Mouse (Mus musculus) intestine, postnatal 0 days (tissue): ENCODE results near the gene Krtap28-13. TPM values are rescaled to one million over a fixed set of nuclear protein-coding genes. Genes with fewer than 3 reads are reported as not detected.

Experiments
- ATAC-seq: fragments of 200-750 bp; cut with Nextera tagmentation; 2 replicates; pipeline ENCODE4 v1.8.0; 2017; ENCODE audit warnings: mild to moderate bottlenecking, moderate TSS enrichment, moderate library complexity
- H3K27ac ChIP-seq: fragments of 300-500 bp; sonication (generic); 2 replicates; pipeline ENCODE4 v1.5.1; 2014; ENCODE audit warnings: mild to moderate bottlenecking, low read depth, low read length, moderate library complexity
- H3K27me3 ChIP-seq: fragments of 300-500 bp; sonication (generic); replicated peaks from 2 replicates; pipeline ENCODE4 v1.6.1; 2014; ENCODE audit warnings: low read length, mixed read lengths; ENCODE audit not compliant: control insufficient read depth, insufficient read depth
- H3K36me3 ChIP-seq: fragments of 300-500 bp; sonication (generic); 2 replicates; pipeline ENCODE4 v1.6.1; 2014; ENCODE audit warnings: mild to moderate bottlenecking, moderate library complexity; ENCODE audit not compliant: control insufficient read depth, insufficient read depth
- H3K4me1 ChIP-seq: fragments of 300-500 bp; sonication (generic); replicated peaks from 2 replicates; pipeline ENCODE4 v1.6.1; 2014; ENCODE audit warnings: antibody characterized with exemption, low read length, mixed read lengths; ENCODE audit not compliant: control insufficient read depth, insufficient read depth
- H3K4me2 ChIP-seq: fragments of 300-500 bp; sonication (generic); replicated peaks from 2 replicates; pipeline ENCODE4 v1.6.1; 2014; ENCODE audit warnings: low read depth, mild to moderate bottlenecking, moderate library complexity
- H3K4me3 ChIP-seq: fragments of 300-500 bp; sonication (generic); 2 replicates; pipeline ENCODE4 v1.5.1; 2014; ENCODE audit warnings: low read depth, low read length
- H3K9ac ChIP-seq: fragments of 300-500 bp; sonication (generic); 2 replicates; pipeline ENCODE4 v1.6.1; 2014; ENCODE audit warnings: mild to moderate bottlenecking, low read depth, low read length
- H3K9me3 ChIP-seq: fragments of 300-500 bp; sonication (generic); 2 replicates; pipeline ENCODE4 v1.6.1; 2016; ENCODE audit warnings: mixed run types; ENCODE audit not compliant: control insufficient read depth
- CTCF ChIP-seq: sonication (generic); IDR thresholded peaks from 2 replicates; pipeline ENCODE4 v1.5.1; 2016; ENCODE audit warnings: low read depth, mild to moderate bottlenecking, control low read depth, antibody characterized with exemption, moderate library complexity
- WGBS: fragments of 180-500 bp; shearing (Covaris S2); extraction: QIAGEN DNeasy Blood & Tissue Kit; methylation state at CpG from one replicate; pipeline ENCODE4 v1.1.7; 2014; 5-methylcytosine and 5-hydroxymethylcytosine counted together
- polyA plus RNA-seq: library from polyadenylated mRNA; unstranded; fragments of >200 nt; fragmentation: Nextera tagmentation; extraction: Ambion mirVana; gene quantifications from 2 replicates; pipeline ENCODE4 v1.2.1, GENCODE M21; 2015

The Krtap28-13 gene
- polyA plus RNA-seq, 1 experiment from 2014 or later: 0.12 TPM

DNA sequence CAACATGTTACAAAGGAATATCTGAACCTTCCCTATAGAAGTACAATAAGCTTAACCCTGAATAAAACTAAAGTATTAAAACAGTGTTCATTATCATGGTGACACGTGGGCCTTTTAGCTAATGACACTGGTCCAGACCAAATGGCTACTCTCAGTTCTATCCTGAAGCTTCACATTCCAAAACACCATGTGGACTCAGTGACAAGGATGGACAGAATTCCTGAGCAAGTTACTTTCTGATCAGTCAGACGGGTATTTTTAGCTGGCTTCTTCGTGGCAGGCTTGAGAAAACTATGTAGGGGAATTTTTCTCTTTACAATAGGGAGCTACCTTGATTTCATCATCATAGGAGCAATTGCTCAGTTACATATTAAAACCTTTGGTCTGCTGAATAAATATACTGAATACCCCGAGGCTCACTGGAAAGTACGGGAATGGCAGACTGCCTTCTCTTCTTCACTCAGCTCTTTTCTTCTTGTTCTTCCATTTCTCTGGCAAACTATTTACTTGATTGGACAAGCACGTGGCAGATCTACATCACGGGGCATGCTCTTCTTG, 38.9 kb downstream of the Krtap28-13 start:
- Histone ChIP-seq H3K27ac (peak overlapping the region; percentile 62; the same call in 1 of the 2 replicates), H3K4me1 (0 out of 2 replicates have a peak, but pooled peaks cover 12% of the 10 kb centered on the region), H3K9me3 (no peaks in the 10 kb centered on the region), H3K27me3 (no peaks in the 10 kb centered on the region), H3K9ac (no peak overlapping the region), H3K4me3 (no peak overlapping the region), H3K36me3 (no peaks in the 10 kb centered on the region), H3K4me2 (no peak overlapping the region; the same call in 1 of the 2 replicates)
- WGBS: 38% methylated on average over 7 of the region's 7 CpGs
- TF ChIP-seq CTCF: no peak
- ATAC-seq: 0 out of 2 replicates have a peak, but pooled peaks have one; percentile 32

DNA sequence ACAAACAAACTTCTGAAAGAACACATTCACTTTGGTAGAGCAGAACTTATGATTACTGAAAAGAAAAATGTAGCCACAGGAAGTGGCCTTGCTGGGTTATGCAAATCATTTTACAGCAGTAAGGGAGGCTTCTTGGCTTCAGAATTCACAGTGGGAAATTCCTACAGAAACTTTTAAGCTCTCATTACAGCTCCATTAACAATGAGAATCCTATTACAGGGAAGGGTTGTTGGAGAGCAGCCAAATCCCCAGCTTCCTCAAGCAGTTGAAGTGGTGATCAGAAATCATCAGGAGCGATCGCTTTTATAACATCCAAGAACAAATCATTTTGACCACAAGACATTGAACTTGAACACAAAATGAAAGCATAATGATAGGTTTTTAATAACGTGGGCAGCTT, 41.2 kb downstream of the Krtap28-13 start:
- 12% methylated on average over 3 of the region's 3 CpGs for WGBS
- H3K27me3 ChIP-seq: no peaks in the 10 kb centered on the region
- no peak overlapping the region for H3K4me2 ChIP-seq
- H3K36me3 ChIP-seq: no peaks in the 10 kb centered on the region
- ATAC-seq: no peak
- H3K4me1 ChIP-seq: 0 out of 2 replicates have a peak, but pooled peaks cover 5% of the 10 kb centered on the region
- no peak overlapping the region for H3K9ac ChIP-seq
- no peaks in the 10 kb centered on the region for H3K9me3 ChIP-seq
- no peak overlapping the region for H3K4me3 ChIP-seq
- TF ChIP-seq CTCF: no peak
- no peak overlapping the region for H3K27ac ChIP-seq

DNA sequence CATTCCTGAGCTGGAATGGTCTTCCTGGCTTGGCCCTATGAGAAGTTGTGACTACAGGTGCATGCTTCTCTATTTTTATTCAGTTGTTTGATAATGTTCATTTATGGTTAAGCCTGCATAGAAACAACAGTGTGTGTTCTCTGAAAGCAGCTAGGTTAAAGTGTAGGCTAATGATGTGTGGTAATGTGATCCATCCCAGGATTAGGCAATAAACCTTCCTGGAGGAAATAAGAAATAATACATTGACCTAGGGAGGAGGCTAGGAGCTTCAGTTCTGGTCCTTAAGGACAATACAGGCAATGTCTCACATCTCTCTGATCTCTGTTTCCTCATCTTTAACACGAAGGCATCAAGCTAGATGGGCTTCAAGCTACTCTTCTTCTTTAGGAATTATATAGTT, 44.7 kb downstream of the Krtap28-13 start:
- Histone ChIP-seq H3K4me2 (no peak overlapping the region), H3K27ac (no peak overlapping the region), H3K9me3 (no peaks in the 10 kb centered on the region), H3K4me3 (no peak overlapping the region), H3K27me3 (no peaks in the 10 kb centered on the region), H3K4me1 (0 out of 2 replicates have a peak, but pooled peaks cover 2% of the 10 kb centered on the region), H3K36me3 (no peaks in the 10 kb centered on the region), H3K9ac (no peak overlapping the region)
- ATAC-seq: peak; percentile 73
- no peak for TF ChIP-seq CTCF
- WGBS: 26% methylated on average over 1 of the region's 1 CpGs

DNA sequence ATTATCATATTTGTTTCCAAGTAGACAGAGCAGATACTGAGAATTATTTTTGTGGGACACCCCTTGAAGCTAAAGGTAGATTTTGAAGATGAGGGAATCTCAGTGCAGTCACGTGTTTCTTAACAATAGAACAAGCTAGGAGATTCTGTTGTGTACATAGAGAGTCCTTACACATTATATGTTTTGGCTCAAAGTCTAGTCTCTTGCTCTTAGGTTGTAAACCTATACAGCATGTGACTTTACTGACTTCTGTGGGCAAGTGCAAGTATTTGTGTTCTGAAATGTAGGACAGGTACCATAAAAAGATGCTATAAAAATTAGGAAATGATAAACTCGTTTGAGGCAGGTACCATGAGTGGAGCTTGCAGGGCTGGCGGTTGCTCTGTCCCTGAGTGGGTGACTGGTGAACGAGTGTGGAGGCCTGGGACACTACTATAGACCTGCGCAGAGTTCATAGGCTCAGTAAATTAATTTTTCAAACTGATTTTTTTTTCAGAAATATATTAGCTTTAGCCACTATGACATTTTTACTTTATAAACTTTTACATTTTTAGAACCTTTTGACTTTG, 46.8 kb downstream of the Krtap28-13 start:
- H3K36me3 ChIP-seq: no peaks in the 10 kb centered on the region
- no peaks in the 10 kb centered on the region; the same call in none of the 2 replicates for H3K4me1 ChIP-seq
- peak; percentile 90 for ATAC-seq
- no peaks in the 10 kb centered on the region for H3K9me3 ChIP-seq
- H3K4me3 ChIP-seq: no peak overlapping the region
- no peak overlapping the region for H3K27ac ChIP-seq
- no peak overlapping the region for H3K9ac ChIP-seq
- no peak for TF ChIP-seq CTCF
- H3K4me2 ChIP-seq: no peak overlapping the region
- 39% methylated on average over 5 of the region's 5 CpGs for WGBS
- no peaks in the 10 kb centered on the region for H3K27me3 ChIP-seq

DNA sequence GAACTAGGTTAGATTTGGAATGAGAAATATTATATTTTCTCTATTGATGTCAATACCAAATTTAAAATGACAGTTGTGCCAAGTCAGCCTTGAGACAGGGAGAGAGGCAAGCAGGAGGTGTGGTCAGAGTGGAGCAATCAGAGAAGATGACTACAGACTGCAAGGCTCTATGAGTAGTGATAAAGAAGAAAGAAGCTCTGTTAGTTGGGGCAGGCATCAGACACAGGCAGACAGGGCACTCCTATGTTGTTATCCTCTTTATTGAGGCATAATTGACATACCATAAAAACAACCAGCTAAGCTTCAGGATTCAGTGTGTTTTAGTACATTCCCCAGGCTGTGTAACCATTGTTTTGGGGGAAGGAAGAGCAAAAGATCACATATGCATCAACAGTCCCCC, 50.3 kb downstream of the Krtap28-13 start:
- no peak overlapping the region for H3K9ac ChIP-seq
- TF ChIP-seq CTCF: no peak
- ATAC-seq: peak; percentile 84
- no peaks in the 10 kb centered on the region for H3K9me3 ChIP-seq
- H3K4me2 ChIP-seq: no peak overlapping the region
- no peak overlapping the region for H3K4me3 ChIP-seq
- H3K27me3 ChIP-seq: no peaks in the 10 kb centered on the region
- H3K4me1 ChIP-seq: no peaks in the 10 kb centered on the region; the same call in none of the 2 replicates
- no peak overlapping the region for H3K27ac ChIP-seq
- no peaks in the 10 kb centered on the region for H3K36me3 ChIP-seq

Other genes with a start within 250 kb of the Krtap28-13 start
- 35.8 and 36.7 TPM in 2 replicates for gene Agfg1, start 221.4 kb upstream of the Krtap28-13 start, polyA plus RNA-seq
- gene A030005L19Rik, start 147.6 kb upstream of the Krtap28-13 start, polyA plus RNA-seq: 0.31 TPM in 1 of 2 replicates, not detected in the other
- not detected in 2 replicates for gene A030014E15Rik, start 136.0 kb upstream of the Krtap28-13 start, polyA plus RNA-seq
- not detected in 2 replicates for gene Gm6217, start 129.5 kb upstream of the Krtap28-13 start, polyA plus RNA-seq
- gene A030003K21Rik, start 117.5 kb upstream of the Krtap28-13 start, polyA plus RNA-seq: not detected in 2 replicates
- not detected in 2 replicates for gene Gm7544, start 104.9 kb upstream of the Krtap28-13 start, polyA plus RNA-seq
- not detected in 2 replicates for gene Gm47955, start 100.6 kb upstream of the Krtap28-13 start, polyA plus RNA-seq
- not detected in 2 replicates for gene Gm47959, start 60.4 kb upstream of the Krtap28-13 start, polyA plus RNA-seq
- 5.8 and 6.8 TPM in 2 replicates for gene Slc19a3, start 22.5 kb upstream of the Krtap28-13 start, polyA plus RNA-seq
- not detected in 2 replicates for gene Krtap28-10, start 18.4 kb upstream of the Krtap28-13 start, polyA plus RNA-seq
- not detected in 2 replicates for gene Gm47969, start 16.0 kb upstream of the Krtap28-13 start, polyA plus RNA-seq
- gene A030005K14Rik, start 1.6 kb upstream of the Krtap28-13 start, polyA plus RNA-seq: not detected in 2 replicates
- gene Ccl20, start 55.8 kb downstream of the Krtap28-13 start, polyA plus RNA-seq: 13.2 and 28.1 TPM in 2 replicates
- not detected in 2 replicates for gene Daw1, start 98.8 kb downstream of the Krtap28-13 start, polyA plus RNA-seq